Mouse (Mus musculus): Measurements from ENCODE around the gene Hfe. TPM values are rescaled to one million over a fixed set of nuclear protein-coding genes. Genes with fewer than 3 reads are reported as not detected.
"Not testable (repeated sequence)": the region's sequence is repeated elsewhere in the genome, so short reads cannot be mapped to it uniquely, and the experiment has no call there.

Gene Hfe
- polyA plus RNA-seq, 1 experiment from 2014 or later: 3.8 TPM

GRCm38 (mm10) chr13:23752742-23753172 lies 42.1 kb upstream of the Hfe start:
- 3% methylated on average over 6 of the region's 6 CpGs for WGBS
- ATAC-seq: no peak

GRCm38 (mm10) chr13:23752067-23752741 lies 41.5 kb upstream of the Hfe start, which contains the start of gene Hist1h3b:
Gene Hist1h3b (plus strand): TSS chr13:23752267.
- peak within 1 kb of the TSS; percentile 57 for H3K9ac ChIP-seq (ENCODE audit: low read depth, low read length)
- H3K4me2 ChIP-seq (ENCODE audit: low read length): peak within 1 kb of the TSS; percentile 77
- peaks cover 17% of the 10 kb centered on the region for H3K4me1 ChIP-seq (ENCODE audit: control insufficient read depth, insufficient read depth, low read length)
- WGBS: 0% methylated on average over 11 of the region's 47 CpGs
- H3K27me3 ChIP-seq (ENCODE audit: control insufficient read depth, insufficient read depth, low read depth, low read length); H3K9me3 ChIP-seq (replicated peaks; ENCODE audit: control insufficient read depth, low read length, poor library complexity, severe bottlenecking); H3K36me3 ChIP-seq (ENCODE audit: control insufficient read depth, insufficient read depth, low read length): not testable (repeated sequence)
- peak; percentile 76 for ATAC-seq
- peak within 1 kb of the TSS; percentile 45 for H3K4me3 ChIP-seq (ENCODE audit: low read depth, low read length)
- H3K27ac ChIP-seq (ENCODE audit: low read length): peak within 1 kb of the TSS; percentile 90

More at GRCm38 (mm10) chr13:23752742-23753172, 42.1 kb upstream of the Hfe start:
- Histone ChIP-seq H3K4me2 (ENCODE audit: low read length) (peak overlapping the region; percentile 39), H3K9me3 (replicated peaks; ENCODE audit: control insufficient read depth, low read length, poor library complexity, severe bottlenecking) (no peaks in the 10 kb centered on the region), H3K27me3 (ENCODE audit: control insufficient read depth, insufficient read depth, low read depth, low read length) (no peaks in the 10 kb centered on the region), H3K4me3 (ENCODE audit: low read depth, low read length) (no peak overlapping the region), H3K27ac (ENCODE audit: low read length) (no peak overlapping the region), H3K4me1 (ENCODE audit: control insufficient read depth, insufficient read depth, low read length) (peaks cover 17% of the 10 kb centered on the region), H3K36me3 (ENCODE audit: control insufficient read depth, insufficient read depth, low read length) (no peaks in the 10 kb centered on the region), H3K9ac (ENCODE audit: low read depth, low read length) (no peak overlapping the region)

GRCm38 (mm10) chr13:23751478-23751956 lies 40.9 kb upstream of the Hfe start:
- H3K27me3 ChIP-seq (ENCODE audit: control insufficient read depth, insufficient read depth, low read depth, low read length): no peaks in the 10 kb centered on the region
- no peaks in the 10 kb centered on the region for H3K9me3 ChIP-seq (replicated peaks; ENCODE audit: control insufficient read depth, low read length, poor library complexity, severe bottlenecking)
- ATAC-seq: no peak
- H3K4me3 ChIP-seq (ENCODE audit: low read depth, low read length): peak overlapping the region; percentile 45
- H3K4me2 ChIP-seq (ENCODE audit: low read length): peak overlapping the region; percentile 77
- H3K9ac ChIP-seq (ENCODE audit: low read depth, low read length): peak overlapping the region; percentile 55
- peaks cover 19% of the 10 kb centered on the region for H3K4me1 ChIP-seq (ENCODE audit: control insufficient read depth, insufficient read depth, low read length)
- H3K36me3 ChIP-seq (ENCODE audit: control insufficient read depth, insufficient read depth, low read length): no peaks in the 10 kb centered on the region
- peak overlapping the region; percentile 90 for H3K27ac ChIP-seq (ENCODE audit: low read length)
- under 1% methylated on average over 11 of the region's 11 CpGs for WGBS

- H3K36me3 ChIP-seq (ENCODE audit: control insufficient read depth, insufficient read depth, low read length); H3K9me3 ChIP-seq (replicated peaks; ENCODE audit: control insufficient read depth, low read length, poor library complexity, severe bottlenecking); H3K27me3 ChIP-seq (ENCODE audit: control insufficient read depth, insufficient read depth, low read depth, low read length): not testable (repeated sequence)
- H3K27ac ChIP-seq (ENCODE audit: low read length): peak within 1 kb of the TSS; percentile 90
- H3K4me3 ChIP-seq (ENCODE audit: low read depth, low read length): peak within 1 kb of the TSS; percentile 45
- WGBS: under 1% methylated on average over 29 of the region's 47 CpGs
- peak; percentile 41 for ATAC-seq
- peak within 1 kb of the TSS; percentile 77 for H3K4me2 ChIP-seq (ENCODE audit: low read length)
- H3K4me1 ChIP-seq (ENCODE audit: control insufficient read depth, insufficient read depth, low read length): peaks cover 19% of the 10 kb centered on the region
- H3K9ac ChIP-seq (ENCODE audit: low read depth, low read length): peak within 1 kb of the TSS; percentile 57
Measured at GRCm38 (mm10) chr13:23750839-23751477, 40.3 kb upstream of the Hfe start, which contains the start of gene Hist1h2ab. Gene Hist1h2ab (plus strand): TSS chr13:23751126.

GRCm38 (mm10) chr13:23749563-23750121 lies 39.0 kb upstream of the Hfe start:
- H3K27ac ChIP-seq (ENCODE audit: low read length): no peak overlapping the region

GRCm38 (mm10) chr13:23747892-23748288 lies 37.2 kb upstream of the Hfe start:
- H3K4me2 ChIP-seq (ENCODE audit: low read length): no peak overlapping the region
- peaks cover 19% of the 10 kb centered on the region for H3K4me1 ChIP-seq (ENCODE audit: control insufficient read depth, insufficient read depth, low read length)
- no peak overlapping the region for H3K9ac ChIP-seq (ENCODE audit: low read depth, low read length)
- H3K27me3 ChIP-seq (ENCODE audit: control insufficient read depth, insufficient read depth, low read depth, low read length): no peaks in the 10 kb centered on the region
- H3K36me3 ChIP-seq (ENCODE audit: control insufficient read depth, insufficient read depth, low read length): no peaks in the 10 kb centered on the region
- H3K9me3 ChIP-seq (replicated peaks; ENCODE audit: control insufficient read depth, low read length, poor library complexity, severe bottlenecking): no peaks in the 10 kb centered on the region
- no peak for ATAC-seq
- 6% methylated on average over 4 of the region's 4 CpGs for WGBS
- no peak overlapping the region for H3K4me3 ChIP-seq (ENCODE audit: low read depth, low read length)
- no peak overlapping the region for H3K27ac ChIP-seq (ENCODE audit: low read length)

More at GRCm38 (mm10) chr13:23749563-23750121, 39.0 kb upstream of the Hfe start:
- Histone ChIP-seq H3K4me2 (ENCODE audit: low read length) (no peak overlapping the region), H3K9ac (ENCODE audit: low read depth, low read length) (no peak overlapping the region), H3K4me3 (ENCODE audit: low read depth, low read length) (no peak overlapping the region), H3K27me3 (ENCODE audit: control insufficient read depth, insufficient read depth, low read depth, low read length) (no peaks in the 10 kb centered on the region), H3K9me3 (replicated peaks; ENCODE audit: control insufficient read depth, low read length, poor library complexity, severe bottlenecking) (no peaks in the 10 kb centered on the region), H3K36me3 (ENCODE audit: control insufficient read depth, insufficient read depth, low read length) (no peaks in the 10 kb centered on the region), H3K4me1 (ENCODE audit: control insufficient read depth, insufficient read depth, low read length) (peaks cover 19% of the 10 kb centered on the region)
- no peak for ATAC-seq
- 91% methylated on average over 5 of the region's 5 CpGs for WGBS

GRCm38 (mm10) chr13:23747081-23747891 lies 36.6 kb upstream of the Hfe start:
- WGBS: 3% methylated on average over 10 of the region's 13 CpGs
- H3K27me3 ChIP-seq (ENCODE audit: control insufficient read depth, insufficient read depth, low read depth, low read length): no peaks in the 10 kb centered on the region
- peak; percentile 11 for ATAC-seq
- peak overlapping the region; percentile 34 for H3K9ac ChIP-seq (ENCODE audit: low read depth, low read length)
- H3K9me3 ChIP-seq (replicated peaks; ENCODE audit: control insufficient read depth, low read length, poor library complexity, severe bottlenecking): no peaks in the 10 kb centered on the region
- H3K4me1 ChIP-seq (ENCODE audit: control insufficient read depth, insufficient read depth, low read length): peaks cover 15% of the 10 kb centered on the region
- peak overlapping the region; percentile 85 for H3K27ac ChIP-seq (ENCODE audit: low read length)
- peak overlapping the region; percentile 43 for H3K4me3 ChIP-seq (ENCODE audit: low read depth, low read length)
- H3K36me3 ChIP-seq (ENCODE audit: control insufficient read depth, insufficient read depth, low read length): no peaks in the 10 kb centered on the region
- peak overlapping the region; percentile 84 for H3K4me2 ChIP-seq (ENCODE audit: low read length)

- not testable (repeated sequence) for H3K27me3 ChIP-seq (ENCODE audit: control insufficient read depth, insufficient read depth, low read depth, low read length); H3K36me3 ChIP-seq (ENCODE audit: control insufficient read depth, insufficient read depth, low read length); H3K9me3 ChIP-seq (replicated peaks; ENCODE audit: control insufficient read depth, low read length, poor library complexity, severe bottlenecking)
- peak within 1 kb of the TSS; percentile 84 for H3K4me2 ChIP-seq (ENCODE audit: low read length)
- WGBS: under 1% methylated on average over 35 of the region's 58 CpGs
- ATAC-seq: peak; percentile 94
- H3K9ac ChIP-seq (ENCODE audit: low read depth, low read length): peak within 1 kb of the TSS; percentile 46
- peaks cover 11% of the 10 kb centered on the region for H3K4me1 ChIP-seq (ENCODE audit: control insufficient read depth, insufficient read depth, low read length)
- H3K27ac ChIP-seq (ENCODE audit: low read length): peak within 1 kb of the TSS; percentile 95
- H3K4me3 ChIP-seq (ENCODE audit: low read depth, low read length): peak within 1 kb of the TSS; percentile 43
Measured at GRCm38 (mm10) chr13:23746201-23747080, 35.8 kb upstream of the Hfe start, which contains the start of gene Hist1h2bb. Gene Hist1h2bb (plus strand): TSS chr13:23746734.
